Mouse (Mus musculus): ENCODE results near the gene Med24.

The Med24 gene

GRCm38 (mm10) chr11:98748506-98749416 lies 19.5 kb upstream of the Med24 start:
- in situ Hi-C loops (cut with MboI; ENCODE audit: low pct_unique_long_range_greater_than_20kb in 1 of 2, low sequenced_read_pairs in 2 of 2, unreplicated experiment in 1 of 2) = no loop called here

- in situ Hi-C loops (cut with MboI; ENCODE audit: low pct_unique_long_range_greater_than_20kb in 1 of 2, low sequenced_read_pairs in 2 of 2, unreplicated experiment in 1 of 2) = no loop called here
These were observed 18.7 kb upstream of the Med24 start for GRCm38 (mm10) chr11:98747804-98748505.

DNA sequence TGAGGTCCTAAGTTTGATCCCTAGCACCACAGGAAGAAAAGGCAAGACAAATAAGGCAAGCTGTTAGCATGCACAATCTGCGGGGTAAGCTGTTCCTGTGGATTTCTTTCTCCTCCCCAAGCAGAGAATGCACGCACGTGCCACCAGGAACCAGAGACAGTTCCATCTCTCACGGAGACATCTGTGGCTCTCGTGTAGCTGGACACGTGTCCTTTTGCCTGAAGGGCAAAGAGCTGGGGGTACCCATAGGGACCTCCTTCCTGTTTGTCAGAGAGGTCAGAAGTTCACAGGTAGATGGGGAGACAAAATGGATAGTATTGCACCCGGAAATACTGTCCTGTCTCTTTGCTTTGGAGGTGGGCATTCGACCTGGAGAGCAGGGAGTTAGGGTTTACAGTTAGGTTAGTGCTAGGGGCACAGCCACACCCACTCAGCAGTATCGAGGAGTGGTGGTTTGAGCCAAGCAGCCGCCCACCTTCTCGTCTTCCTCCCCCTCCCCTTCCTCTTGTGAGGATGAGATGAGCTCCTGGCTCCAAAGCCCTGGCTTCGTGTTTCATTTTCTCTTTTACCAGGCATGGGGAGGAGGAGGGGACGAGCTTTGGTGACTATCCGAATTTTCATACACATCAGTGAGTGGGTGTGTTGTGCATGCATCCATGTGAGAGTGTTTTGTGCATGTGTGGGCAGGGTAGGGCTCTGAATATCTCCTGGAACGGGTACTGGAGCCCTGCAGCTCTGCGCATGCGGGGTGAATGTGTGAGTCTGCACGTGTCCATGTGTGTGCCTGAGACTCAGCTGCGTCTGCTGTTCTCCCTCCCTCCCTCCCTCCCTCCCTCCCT lies 17.8 kb upstream of the Med24 start:
- in situ Hi-C loops (cut with MboI; ENCODE audit: low pct_unique_long_range_greater_than_20kb in 1 of 2, low sequenced_read_pairs in 2 of 2, unreplicated experiment in 1 of 2) = no loop called here

GRCm38 (mm10) chr11:98745932-98746853 lies 17.0 kb upstream of the Med24 start:
- in situ Hi-C loops (cut with MboI; ENCODE audit: low pct_unique_long_range_greater_than_20kb in 1 of 2, low sequenced_read_pairs in 2 of 2, unreplicated experiment in 1 of 2) = no loop called here

DNA sequence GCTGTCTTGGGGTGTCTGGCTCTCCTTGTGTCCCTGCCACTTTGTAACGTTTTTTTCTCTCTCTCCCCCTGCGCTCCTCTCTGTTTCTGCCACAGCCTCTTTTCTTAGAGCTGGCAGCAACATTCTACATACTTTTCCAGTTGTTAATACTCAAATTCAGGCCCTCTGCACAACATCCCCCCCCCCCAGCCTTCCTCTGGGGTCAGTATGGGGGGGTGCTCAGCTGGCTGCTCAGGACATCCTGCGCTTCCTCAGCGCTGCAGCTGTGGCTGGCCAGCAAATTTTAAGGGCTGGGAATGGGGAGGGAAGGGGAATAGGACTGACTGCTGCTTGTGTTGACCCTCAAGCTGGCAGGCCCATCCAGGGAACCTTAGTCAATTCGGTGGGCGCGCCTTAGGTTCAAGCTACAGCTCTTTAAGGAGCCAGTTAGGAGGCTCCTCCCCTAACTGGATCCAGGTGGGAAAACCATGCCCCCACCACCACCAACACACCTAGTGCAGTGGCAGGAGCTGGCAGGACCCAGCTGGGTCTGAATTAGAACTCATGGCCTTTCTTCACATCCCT lies 15.3 kb upstream of the Med24 start:
- in situ Hi-C loops (cut with MboI; ENCODE audit: low pct_unique_long_range_greater_than_20kb in 1 of 2, low sequenced_read_pairs in 2 of 2, unreplicated experiment in 1 of 2) = no loop called here

GRCm38 (mm10) chr11:98743655-98744345 lies 14.6 kb upstream of the Med24 start:
- in situ Hi-C loops (cut with MboI; ENCODE audit: low pct_unique_long_range_greater_than_20kb in 1 of 2, low sequenced_read_pairs in 2 of 2, unreplicated experiment in 1 of 2) = no loop called here

DNA sequence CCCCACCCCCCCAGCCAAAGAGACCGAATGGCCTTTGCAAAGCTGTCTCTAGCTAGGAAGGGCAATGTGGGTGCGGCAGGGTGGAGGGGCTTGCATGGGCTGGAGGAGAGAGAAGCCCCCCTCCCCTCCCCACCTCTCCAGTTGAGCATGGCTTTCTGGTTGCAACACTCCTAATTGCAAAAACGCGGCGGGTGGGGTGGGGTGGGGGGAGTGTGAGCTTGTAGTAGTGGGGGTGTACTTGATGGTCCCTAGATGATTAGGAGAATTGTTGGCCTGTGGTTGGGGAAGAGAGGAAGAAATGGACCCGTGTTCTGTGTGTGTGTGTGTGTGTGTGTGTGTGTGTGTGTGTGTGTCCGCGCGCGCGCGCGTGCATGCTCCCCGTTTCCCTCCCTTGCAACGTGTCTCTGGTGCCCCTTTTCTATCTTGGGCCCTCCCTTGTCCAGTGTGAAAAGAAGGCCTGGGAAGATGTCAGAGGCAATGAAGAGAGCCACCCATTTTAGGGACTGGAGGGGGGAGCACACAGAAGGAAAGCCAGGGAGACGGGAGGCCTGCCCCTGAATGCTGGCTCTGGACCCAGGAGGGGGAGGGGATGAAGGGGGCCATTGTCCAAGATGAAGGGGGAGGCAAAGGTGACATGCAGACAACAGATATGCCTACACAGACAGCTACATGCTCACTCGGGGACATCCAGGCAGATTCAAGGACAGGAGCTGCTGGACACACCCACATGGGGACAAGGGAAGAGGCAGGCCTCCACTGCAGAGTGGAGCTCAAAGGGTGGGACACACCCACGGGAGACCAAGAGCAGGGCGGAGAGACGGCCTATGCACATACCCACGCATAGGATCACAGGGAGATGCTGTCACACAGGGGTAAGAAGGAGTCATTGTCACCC lies 13.4 kb upstream of the Med24 start:
- in situ Hi-C loops (cut with MboI; ENCODE audit: low pct_unique_long_range_greater_than_20kb in 1 of 2, low sequenced_read_pairs in 2 of 2, unreplicated experiment in 1 of 2) = no loop called here

DNA sequence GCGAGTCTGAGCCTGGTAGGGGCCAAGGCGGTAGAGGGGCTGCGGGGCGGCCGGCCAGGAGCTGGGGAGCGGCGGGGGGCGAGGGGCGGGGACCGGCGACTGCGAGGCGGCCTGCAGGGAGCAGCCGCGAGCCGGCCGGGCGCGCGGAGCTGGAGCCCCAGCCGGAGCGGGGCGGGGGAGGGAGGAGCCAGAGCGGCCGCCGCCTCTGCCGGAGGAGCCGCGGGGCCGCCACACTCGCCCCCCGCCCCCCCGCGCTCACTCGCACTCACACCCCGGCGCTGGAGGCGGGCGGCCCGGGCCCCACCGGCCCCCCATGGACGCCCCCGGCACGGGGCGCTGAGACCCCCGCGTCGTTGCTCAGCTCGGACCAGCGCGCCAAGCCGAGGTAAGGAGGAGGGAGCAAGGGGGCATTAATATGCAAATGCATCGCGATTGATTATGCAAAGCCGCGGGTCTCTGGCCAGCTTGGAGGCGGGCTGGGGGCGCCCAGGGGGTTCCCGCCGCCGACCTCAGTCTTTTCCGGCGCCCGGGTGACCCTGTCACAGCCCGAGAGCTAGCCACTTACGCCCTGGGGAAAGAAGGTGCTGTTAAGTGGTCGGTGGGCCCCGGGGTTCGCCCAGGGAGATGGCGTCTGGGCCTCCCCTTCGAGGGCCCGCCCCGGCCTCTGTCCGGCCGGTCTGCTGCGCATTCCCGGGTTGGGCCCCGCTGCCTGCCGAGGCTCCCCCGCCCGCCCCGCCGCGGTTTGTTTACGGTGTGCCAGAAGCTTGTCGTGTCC lies 12.6 kb upstream of the Med24 start:
- in situ Hi-C loops (cut with MboI; ENCODE audit: low pct_unique_long_range_greater_than_20kb in 1 of 2, low sequenced_read_pairs in 2 of 2, unreplicated experiment in 1 of 2) = no loop called here

- in situ Hi-C loops (cut with MboI; ENCODE audit: low pct_unique_long_range_greater_than_20kb in 1 of 2, low sequenced_read_pairs in 2 of 2, unreplicated experiment in 1 of 2) = no loop called here
These were observed 11.9 kb upstream of the Med24 start for GRCm38 (mm10) chr11:98741051-98741620.

GRCm38 (mm10) chr11:98740393-98741050 lies 11.3 kb upstream of the Med24 start, which contains the start of gene Thra:
TSS of gene Thra (plus strand) at chr11:98740638.
- in situ Hi-C loops (cut with MboI; ENCODE audit: low pct_unique_long_range_greater_than_20kb in 1 of 2, low sequenced_read_pairs in 2 of 2, unreplicated experiment in 1 of 2) = no loop called here

GRCm38 (mm10) chr11:98740026-98740392 lies 10.8 kb upstream of the Med24 start:
- in situ Hi-C loops (cut with MboI; ENCODE audit: low pct_unique_long_range_greater_than_20kb in 1 of 2, low sequenced_read_pairs in 2 of 2, unreplicated experiment in 1 of 2) = no loop called here

- in situ Hi-C loops (cut with MboI; ENCODE audit: low pct_unique_long_range_greater_than_20kb in 1 of 2, low sequenced_read_pairs in 2 of 2, unreplicated experiment in 1 of 2) = loop anchor here in 1 of 2 experiments (10.0 kb wide), 1 partner anchor 46 kb away; no protein-coding TSS in a partner anchor
These were observed 9.7 kb upstream of the Med24 start for GRCm38 (mm10) chr11:98738925-98739324.

DNA sequence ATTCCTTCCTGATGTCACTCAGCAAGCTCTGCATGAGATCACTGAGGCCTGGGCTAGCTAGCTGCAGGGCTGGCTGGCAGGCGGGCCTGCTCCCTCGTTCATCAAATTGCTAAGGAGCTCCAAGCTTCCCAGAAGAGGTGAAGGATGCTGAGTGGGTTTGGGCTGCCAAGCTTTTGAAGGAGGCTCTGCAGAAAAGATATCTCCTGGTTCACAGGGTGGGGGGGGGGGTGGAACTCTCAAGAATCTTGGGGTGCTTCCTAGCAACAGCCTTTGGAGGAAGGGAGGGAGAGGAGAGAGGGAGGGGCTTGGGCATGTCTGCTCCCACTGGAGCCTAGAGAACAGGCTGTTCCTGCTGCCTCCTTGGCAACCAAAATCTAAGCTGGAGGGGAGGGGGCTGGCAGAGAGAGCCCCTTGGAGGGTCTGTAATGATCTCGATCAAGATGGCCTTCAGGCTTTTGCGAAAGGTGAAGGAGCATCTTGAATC lies 9.2 kb upstream of the Med24 start:
- in situ Hi-C loops (cut with MboI; ENCODE audit: low pct_unique_long_range_greater_than_20kb in 1 of 2, low sequenced_read_pairs in 2 of 2, unreplicated experiment in 1 of 2) = loop anchor here in 1 of 2 experiments (10.0 kb wide), 1 partner anchor 46 kb away; no protein-coding TSS in a partner anchor

GRCm38 (mm10) chr11:98737220-98737619 lies 8.0 kb upstream of the Med24 start:
- in situ Hi-C loops (cut with MboI; ENCODE audit: low pct_unique_long_range_greater_than_20kb in 1 of 2, low sequenced_read_pairs in 2 of 2, unreplicated experiment in 1 of 2) = loop anchor here in 1 of 2 experiments (10.0 kb wide), 1 partner anchor 48 kb away; no protein-coding TSS in a partner anchor
